Mouse (Mus musculus): ENCODE data around the gene Siae. TPM values are rescaled to one million over a fixed set of nuclear protein-coding genes. Genes with fewer than 3 reads are reported as not detected.

The Siae gene
- total and polyA plus RNA-seq, 2 experiments from 2014 or later: 14.9 to 15.8 TPM

GRCm38 (mm10) chr9:37567454-37567853 is 12.0 kb downstream of the Siae start:
- H3K9me3 ChIP-seq (ENCODE audit: low read length): no peaks in the 10 kb centered on the region
- ATAC-seq (ENCODE audit: low FRiP score): 0 out of 2 replicates have a peak, but pooled peaks have one; percentile 49
- no peak for TF ChIP-seq CTCF (IDR thresholded peaks at IDR 0.05)
- H3K9ac ChIP-seq (replicated peaks; ENCODE audit: low read length, poor library complexity, severe bottlenecking): no peak overlapping the region
- H3K36me3 ChIP-seq (ENCODE audit: insufficient read depth, low read length): no peaks in the 10 kb centered on the region
- no peaks in the 10 kb centered on the region for H3K27me3 ChIP-seq (ENCODE audit: insufficient read depth, low read length)
- H3K4me2 ChIP-seq (ENCODE audit: low read depth, low read length, poor library complexity, severe bottlenecking): no peak overlapping the region
- 44% methylated on average over 5 of the region's 5 CpGs for WGBS
- peaks cover 5% of the 10 kb centered on the region; the same call in 1 of the 2 replicates for H3K4me1 ChIP-seq (ENCODE audit: insufficient read depth, low read length)
- no peak overlapping the region for H3K4me3 ChIP-seq (ENCODE audit: low read depth, low read length)
- no peak for DNase-seq (ENCODE audit: low spot score)
- no peak overlapping the region for H3K27ac ChIP-seq (ENCODE audit: low read depth, low read length)

- Histone ChIP-seq H3K4me3 (ENCODE audit: low read depth, low read length) (no peak overlapping the region), H3K9me3 (ENCODE audit: low read length) (no peaks in the 10 kb centered on the region), H3K9ac (replicated peaks; ENCODE audit: low read length, poor library complexity, severe bottlenecking) (no peak overlapping the region), H3K4me1 (ENCODE audit: insufficient read depth, low read length) (peaks cover 5% of the 10 kb centered on the region; the same call in 1 of the 2 replicates), H3K36me3 (ENCODE audit: insufficient read depth, low read length) (no peaks in the 10 kb centered on the region), H3K4me2 (ENCODE audit: low read depth, low read length, poor library complexity, severe bottlenecking) (no peak overlapping the region), H3K27me3 (ENCODE audit: insufficient read depth, low read length) (no peaks in the 10 kb centered on the region), H3K27ac (ENCODE audit: low read depth, low read length) (no peak overlapping the region)
- WGBS: 44% methylated on average over 15 of the region's 15 CpGs
- ATAC-seq (ENCODE audit: low FRiP score) (peak; percentile 6; the same call in 1 of the 2 replicates), DNase-seq (ENCODE audit: low spot score) (no peak)
- no peak for TF ChIP-seq CTCF (IDR thresholded peaks at IDR 0.05)
These were observed 12.6 kb downstream of the Siae start for GRCm38 (mm10) chr9:37567892-37568604.

GRCm38 (mm10) chr9:37568605-37569214 is 13.2 kb downstream of the Siae start:
- 41% methylated on average over 4 of the region's 4 CpGs for WGBS
- no peak overlapping the region for H3K4me3 ChIP-seq (ENCODE audit: low read depth, low read length)
- ATAC-seq (ENCODE audit: low FRiP score): no peak; the same call in 1 of the 2 replicates
- H3K4me1 ChIP-seq (ENCODE audit: insufficient read depth, low read length): peaks cover 5% of the 10 kb centered on the region; the same call in 1 of the 2 replicates
- no peak for TF ChIP-seq CTCF (IDR thresholded peaks at IDR 0.05)
- H3K9ac ChIP-seq (replicated peaks; ENCODE audit: low read length, poor library complexity, severe bottlenecking): no peak overlapping the region
- H3K27ac ChIP-seq (ENCODE audit: low read depth, low read length): no peak overlapping the region
- H3K36me3 ChIP-seq (ENCODE audit: insufficient read depth, low read length): no peaks in the 10 kb centered on the region
- no peaks in the 10 kb centered on the region for H3K27me3 ChIP-seq (ENCODE audit: insufficient read depth, low read length)
- DNase-seq (ENCODE audit: low spot score): no peak
- no peaks in the 10 kb centered on the region for H3K9me3 ChIP-seq (ENCODE audit: low read length)
- H3K4me2 ChIP-seq (ENCODE audit: low read depth, low read length, poor library complexity, severe bottlenecking): no peak overlapping the region

- DNase-seq (ENCODE audit: low spot score) (no peak), ATAC-seq (ENCODE audit: low FRiP score) (no peak)
- H3K27ac ChIP-seq (ENCODE audit: low read depth, low read length): no peak overlapping the region
- no peaks in the 10 kb centered on the region for H3K36me3 ChIP-seq (ENCODE audit: insufficient read depth, low read length)
- H3K9me3 ChIP-seq (ENCODE audit: low read length): no peaks in the 10 kb centered on the region
- no peak overlapping the region for H3K4me2 ChIP-seq (ENCODE audit: low read depth, low read length, poor library complexity, severe bottlenecking)
- H3K9ac ChIP-seq (replicated peaks; ENCODE audit: low read length, poor library complexity, severe bottlenecking): no peak overlapping the region
- no peak for TF ChIP-seq CTCF (IDR thresholded peaks at IDR 0.05)
- 78% methylated on average over 2 of the region's 2 CpGs for WGBS
- H3K4me3 ChIP-seq (ENCODE audit: low read depth, low read length): no peak overlapping the region
- no peaks in the 10 kb centered on the region for H3K27me3 ChIP-seq (ENCODE audit: insufficient read depth, low read length)
- peaks cover 5% of the 10 kb centered on the region; the same call in 1 of the 2 replicates for H3K4me1 ChIP-seq (ENCODE audit: insufficient read depth, low read length)
These were observed 13.8 kb downstream of the Siae start for GRCm38 (mm10) chr9:37569231-37569835.

GRCm38 (mm10) chr9:37572204-37572876 is 16.8 kb downstream of the Siae start:
- Histone ChIP-seq H3K36me3 (ENCODE audit: insufficient read depth, low read length) (no peaks in the 10 kb centered on the region), H3K4me3 (ENCODE audit: low read depth, low read length) (no peak overlapping the region), H3K27me3 (ENCODE audit: insufficient read depth, low read length) (no peaks in the 10 kb centered on the region), H3K9ac (replicated peaks; ENCODE audit: low read length, poor library complexity, severe bottlenecking) (no peak overlapping the region), H3K4me2 (ENCODE audit: low read depth, low read length, poor library complexity, severe bottlenecking) (no peak overlapping the region), H3K27ac (ENCODE audit: low read depth, low read length) (no peak overlapping the region), H3K4me1 (ENCODE audit: insufficient read depth, low read length) (peaks cover 10% of the 10 kb centered on the region; the same call in 1 of the 2 replicates), H3K9me3 (ENCODE audit: low read length) (no peaks in the 10 kb centered on the region)
- no peak for TF ChIP-seq CTCF (IDR thresholded peaks at IDR 0.05)
- no peak for DNase-seq (ENCODE audit: low spot score)
- 67% methylated on average over 3 of the region's 3 CpGs for WGBS
- no peak for ATAC-seq (ENCODE audit: low FRiP score)

Data from midbrain, postnatal 0 days (tissue).